Mouse (Mus musculus): Measurements from ENCODE around the gene Golga2.

Gene Golga2

GRCm38 (mm10) chr2:32289578-32289977, 2.4 kb downstream of the Golga2 start:
- peak; percentile 24 for DNase-seq

DNA sequence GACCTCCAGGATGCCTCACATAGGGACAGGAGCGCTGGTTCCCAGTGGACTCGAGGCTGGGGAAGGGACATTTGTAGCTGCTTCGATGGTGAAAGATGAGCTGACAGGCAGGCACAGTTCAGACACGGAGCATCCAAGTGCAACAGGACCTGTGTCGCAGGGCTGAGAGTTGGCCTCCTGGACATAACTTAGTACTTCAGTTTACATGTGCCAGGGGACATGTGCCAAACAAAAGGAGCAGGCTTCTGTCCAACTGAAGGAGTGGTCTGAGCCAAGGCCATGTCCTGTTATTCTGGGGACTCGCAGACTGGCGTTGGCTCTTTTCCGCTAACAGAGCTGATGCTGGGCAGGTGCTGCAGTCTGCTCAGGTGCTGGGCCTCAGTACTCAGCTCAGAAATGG, 7.2 kb downstream of the Golga2 start:
- DNase-seq = peak; percentile 81

DNA sequence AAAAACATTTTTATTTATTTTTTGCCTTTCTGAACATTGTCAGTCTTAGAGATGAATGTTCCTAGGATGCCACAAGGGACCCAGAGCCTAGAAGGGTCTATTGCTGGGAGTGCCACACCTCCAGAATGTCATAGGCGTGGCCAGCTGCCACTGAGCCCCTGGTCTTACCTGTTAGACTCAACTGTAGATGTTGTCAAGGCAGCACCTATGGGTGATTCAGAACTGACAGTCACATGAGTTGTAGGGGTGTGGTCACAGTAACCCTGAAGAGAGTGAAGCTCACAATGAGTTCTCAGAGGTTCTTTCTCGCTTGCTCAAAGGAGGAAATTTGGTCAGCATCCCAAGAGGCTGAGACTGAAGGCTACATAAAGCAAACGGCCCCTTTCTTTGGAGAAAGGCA, 8.1 kb downstream of the Golga2 start:
- DNase-seq = peak; percentile 27

DNA sequence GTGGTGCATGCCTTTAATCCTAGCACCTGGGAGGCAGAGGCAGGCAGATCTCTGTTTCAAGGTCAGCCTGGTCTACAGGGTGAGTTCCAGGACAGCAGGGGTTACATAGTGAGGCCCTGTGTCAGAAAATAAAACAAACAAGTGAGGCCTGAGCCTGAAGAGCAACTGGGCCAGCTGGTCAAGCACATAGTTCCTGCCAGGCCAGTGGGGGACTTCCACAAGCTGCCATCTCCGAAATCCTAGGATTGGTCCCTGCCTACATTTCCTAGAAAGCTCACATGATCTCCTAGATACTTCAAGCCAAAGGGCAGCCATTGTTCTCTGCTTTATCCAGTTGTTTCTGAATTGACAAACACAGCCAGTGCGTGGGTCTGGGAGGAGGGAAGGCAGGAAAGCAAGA, 8.7 kb downstream of the Golga2 start:
- peak; percentile 38 for DNase-seq

DNA sequence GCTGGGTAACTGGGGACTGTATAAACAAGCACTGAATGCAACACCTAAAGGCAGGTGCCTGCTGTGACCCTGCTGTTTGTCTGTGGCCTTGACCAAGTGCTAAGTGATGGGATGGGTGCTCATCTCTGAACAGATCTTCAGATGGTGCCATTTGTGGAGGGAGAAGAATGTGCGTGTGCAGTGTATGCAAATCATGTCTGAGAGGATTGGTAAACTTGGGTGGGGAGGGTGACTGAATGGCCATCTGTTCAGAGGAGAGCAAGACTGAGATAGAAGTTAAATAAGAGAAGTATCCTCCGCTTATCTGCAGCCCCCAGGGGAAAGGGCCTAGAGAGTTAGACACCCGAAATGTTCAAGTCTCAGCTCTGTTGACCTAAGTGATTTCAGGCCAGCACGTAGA, 12.3 kb downstream of the Golga2 start:
- no peak for DNase-seq

- DNase-seq = no peak
Observed at GRCm38 (mm10) chr2:32302952-32303351, 15.8 kb downstream of the Golga2 start.

GRCm38 (mm10) chr2:32304145-32304832, 17.1 kb downstream of the Golga2 start:
- peak; percentile 83 for DNase-seq

GRCm38 (mm10) chr2:32305668-32306067, 18.5 kb downstream of the Golga2 start:
- DNase-seq = no peak

DNA sequence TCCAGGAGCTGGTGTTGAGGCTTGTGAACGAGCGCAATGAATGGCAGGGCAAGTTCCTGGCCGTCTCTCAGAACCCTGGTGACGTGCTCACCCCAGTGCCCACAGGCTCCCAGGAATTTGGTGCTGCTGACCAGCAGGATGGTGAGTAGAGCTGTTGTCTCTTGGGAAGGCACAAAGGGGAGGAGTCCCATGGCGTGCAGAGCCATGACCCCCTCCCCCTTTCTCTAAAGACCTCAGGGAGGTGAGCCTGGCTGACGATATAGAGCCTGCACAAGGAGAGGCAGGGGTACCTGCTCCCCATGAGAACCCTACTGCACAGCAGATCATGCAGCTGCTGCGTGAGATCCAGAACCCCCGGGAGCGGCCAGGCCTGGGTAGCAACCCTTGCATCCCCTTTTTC, 19.0 kb downstream of the Golga2 start:
- DNase-seq = peak; percentile 59

- DNase-seq = peak; percentile 60
Observed at GRCm38 (mm10) chr2:32307247-32307798, 20.1 kb downstream of the Golga2 start.

- DNase-seq = peak; percentile 80
Observed at GRCm38 (mm10) chr2:32307941-32308760, 21.0 kb downstream of the Golga2 start.

DNA sequence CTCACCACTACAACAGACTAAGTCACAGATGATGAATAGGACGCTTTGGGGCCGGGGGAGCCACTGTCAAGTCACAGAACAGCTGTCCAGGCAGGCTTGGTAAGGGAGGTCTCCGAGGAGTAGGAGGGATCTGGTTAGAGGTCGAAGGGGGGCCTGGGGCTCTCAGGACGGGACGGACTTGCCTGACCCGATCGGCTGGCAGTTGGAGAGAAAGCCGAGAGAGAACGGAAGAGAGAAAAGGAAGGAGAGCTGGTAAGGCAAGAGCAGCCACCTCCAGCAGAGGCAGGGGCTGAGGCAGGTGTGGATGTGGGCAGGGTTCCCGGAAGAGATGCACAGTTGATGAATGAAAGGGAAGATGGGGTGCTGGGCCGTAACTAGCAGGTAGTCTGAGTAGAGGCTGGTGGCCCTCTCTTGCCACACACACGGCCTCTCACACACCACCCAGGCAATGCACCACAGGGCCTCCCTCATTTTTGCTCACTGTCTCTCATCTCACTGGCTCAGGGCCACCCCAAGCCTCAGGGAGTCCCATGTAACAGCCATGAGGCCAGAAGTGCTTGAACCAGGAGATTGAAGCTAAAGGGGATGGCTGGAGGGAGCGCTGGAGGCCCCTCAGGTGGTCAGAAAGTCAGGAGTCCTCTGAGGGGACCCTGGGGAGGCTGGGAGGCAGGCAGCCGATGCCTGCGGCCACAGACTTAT, 21.8 kb downstream of the Golga2 start:
- no peak for DNase-seq

DNA sequence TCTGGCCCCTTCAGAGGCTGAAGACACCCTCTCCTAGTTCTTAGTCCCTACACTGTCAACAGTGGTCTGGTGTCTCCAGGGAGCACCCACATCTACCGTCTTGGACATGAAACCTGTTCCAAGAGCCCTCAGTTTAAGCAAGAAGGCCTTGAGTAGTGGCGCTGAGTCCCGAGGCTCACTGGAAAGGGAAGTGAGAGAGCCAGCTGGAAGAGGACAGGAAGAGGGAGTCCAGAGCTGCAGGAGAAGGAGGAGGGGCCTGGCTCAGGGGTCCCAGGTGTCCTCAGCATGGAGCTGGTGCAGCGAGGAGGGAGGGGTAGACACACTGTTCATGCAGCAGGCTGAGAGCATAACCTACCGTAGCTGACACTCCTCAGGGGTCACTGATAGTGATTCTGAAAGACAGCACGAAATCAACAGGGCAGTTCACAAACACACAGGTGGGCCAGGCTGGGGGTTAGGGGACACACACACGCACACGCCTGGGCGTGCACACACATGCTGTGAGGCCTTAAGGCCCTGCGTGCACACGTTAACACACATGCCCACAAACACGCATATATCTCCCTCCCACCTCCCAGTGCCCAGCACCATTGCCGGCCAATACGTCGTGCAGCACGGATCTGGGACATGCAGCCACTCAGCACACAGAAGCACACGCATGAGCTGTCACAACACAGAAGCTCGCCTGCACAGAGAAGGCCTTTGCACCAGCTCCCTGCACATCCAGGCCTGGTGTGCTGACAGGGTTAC, 23.1 kb downstream of the Golga2 start:
- DNase-seq = no peak

- DNase-seq = peak; percentile 58
Observed at GRCm38 (mm10) chr2:32311443-32312317, 24.5 kb downstream of the Golga2 start.

- peak; percentile 58 for DNase-seq
Observed at GRCm38 (mm10) chr2:32312318-32312964, 25.3 kb downstream of the Golga2 start.

DNA sequence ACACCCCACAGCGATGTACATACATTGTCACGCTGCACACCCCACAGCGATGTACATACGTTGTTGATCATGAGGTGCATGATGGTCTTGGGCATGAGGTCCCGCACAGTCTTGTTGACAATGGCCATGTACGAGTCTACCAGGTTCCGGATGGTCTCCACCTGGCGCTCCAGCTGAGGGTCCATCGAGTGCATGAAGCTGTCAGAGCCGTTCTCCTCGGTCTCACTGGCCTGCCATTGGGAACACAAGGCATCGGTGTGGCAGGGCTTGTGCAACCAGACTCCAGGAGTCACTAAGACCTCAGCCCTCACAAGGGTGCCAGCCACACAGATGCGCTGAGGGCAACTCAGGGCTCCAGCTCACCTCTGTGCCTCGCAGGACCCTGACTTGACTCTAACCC, 27.6 kb downstream of the Golga2 start:
- no peak for DNase-seq

- no peak for DNase-seq
Observed at GRCm38 (mm10) chr2:32315751-32316150, 28.6 kb downstream of the Golga2 start.

DNA sequence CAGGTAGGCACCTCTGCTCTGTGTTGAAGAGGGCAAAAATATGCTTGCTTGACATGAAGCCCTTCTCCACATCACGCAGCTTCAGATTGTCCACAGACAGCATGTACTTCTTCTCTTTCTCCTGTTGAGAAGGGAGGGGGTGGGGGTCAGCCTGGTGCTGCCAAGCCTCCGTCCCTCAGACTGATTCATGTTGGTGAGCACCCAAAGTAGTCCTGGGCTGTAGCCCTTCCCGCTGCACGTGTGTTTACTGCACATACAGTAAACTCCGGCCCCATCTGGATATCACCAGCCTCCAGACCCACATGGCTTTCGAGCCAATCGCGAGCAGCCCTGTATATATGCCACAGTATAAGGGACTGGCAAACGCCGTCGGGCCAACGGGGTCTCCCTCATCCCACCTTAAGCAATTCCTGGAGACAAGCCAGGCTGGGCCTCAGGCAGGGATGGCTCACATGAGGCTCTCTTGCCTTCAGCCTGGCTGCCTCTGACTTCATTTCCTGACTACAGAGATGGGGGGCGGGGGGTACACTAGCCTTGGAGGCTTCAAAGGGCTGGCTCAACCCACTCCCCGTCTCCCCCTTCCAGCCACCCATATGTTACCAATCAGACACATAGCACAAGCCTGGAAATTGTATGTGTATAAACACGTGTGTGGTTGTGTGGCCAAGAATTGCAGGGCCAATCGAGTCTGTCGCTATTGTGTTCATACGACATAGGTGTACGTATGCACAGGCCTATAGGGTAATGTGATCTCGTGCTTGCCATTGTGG, 29.9 kb downstream of the Golga2 start:
- DNase-seq = peak; percentile 53

- peak; percentile 49 for DNase-seq
Observed at GRCm38 (mm10) chr2:32317791-32318417, 30.7 kb downstream of the Golga2 start.

All from cerebellum, adult 9-11 months (tissue).